Mouse (Mus musculus) liver, adult 2 months (tissue): ENCODE data around the gene Nfic. TPM values are rescaled to one million over a fixed set of nuclear protein-coding genes. Genes with fewer than 3 reads are reported as not detected.

Source experiments
- DNase-seq: peaks from one replicate; pipeline ENCODE4 v3.0.0-alpha.2; 2011; ENCODE audit warnings: low read depth, low spot score; ENCODE audit errors: extremely low read depth
- H3K27ac ChIP-seq: fragments of 200-500 bp; replicated peaks from 2 replicates; pipeline ENCODE4 v1.5.1; 2012; ENCODE audit warnings: low read depth, mild to moderate bottlenecking, control low read depth, inconsistent platforms, low read length; ENCODE audit not compliant: insufficient read depth
- H3K27me3 ChIP-seq: fragments of 200-500 bp; 2 replicates; pipeline ENCODE4 v1.6.1; 2012; ENCODE audit warnings: mild to moderate bottlenecking, moderate library complexity, low read length, inconsistent platforms; ENCODE audit not compliant: control insufficient read depth, insufficient read depth
- H3K36me3 ChIP-seq: fragments of 200-500 bp; 2 replicates; pipeline ENCODE4 v1.6.1; 2012; ENCODE audit warnings: low read length, inconsistent platforms; ENCODE audit not compliant: control insufficient read depth, insufficient read depth
- H3K4me1 ChIP-seq: fragments of 200-500 bp; 2 replicates; pipeline ENCODE4 v1.6.1; 2011; ENCODE audit warnings: low read length; ENCODE audit not compliant: control insufficient read depth, insufficient read depth
- H3K4me3 ChIP-seq: fragments of 200-500 bp; 2 replicates; pipeline ENCODE4 v1.5.1; 2011; ENCODE audit warnings: low read depth, mild to moderate bottlenecking, control low read depth, low read length, moderate library complexity; ENCODE audit not compliant: insufficient read depth
- H3K79me2 ChIP-seq: fragments of 200-500 bp; 2 replicates; pipeline ENCODE4 v1.6.1; 2012; ENCODE audit warnings: inconsistent platforms, mild to moderate bottlenecking, low read length, moderate library complexity; ENCODE audit not compliant: control insufficient read depth, insufficient read depth
- H3K9ac ChIP-seq: fragments of 200-500 bp; 2 replicates; pipeline ENCODE4 v1.6.1; 2012; ENCODE audit warnings: low read depth, mild to moderate bottlenecking, control low read depth, inconsistent platforms, low read length
- CTCF ChIP-seq: fragments of 200-500 bp; IDR thresholded peaks from 2 replicates; pipeline ENCODE4 v1.5.1; 2011; ENCODE audit warnings: low read depth, low read length, control low read depth
- POLR2A ChIP-seq: fragments of 200-500 bp; IDR thresholded peaks from 2 replicates; pipeline ENCODE4 v1.6.1; 2011; ENCODE audit warnings: low read length, control low read depth; ENCODE audit not compliant: insufficient read depth; ENCODE audit errors: extremely low read depth
- WGBS: fragments of 180-500 bp; shearing (Covaris S2); methylation state at CpG from one replicate; pipeline ENCODE4 v1.1.7; 2018; 5-methylcytosine and 5-hydroxymethylcytosine counted together
- polyA plus RNA-seq: library from polyadenylated mRNA; depleted of rRNA; stranded (reverse); fragments of >200 nt; gene quantifications from 2 replicates; pipeline ENCODE4 v1.2.3, GENCODE M21; 2012
- total RNA-seq: library from RNA; depleted of rRNA; stranded (reverse); fragments of >200 nt; gene quantifications from 2 replicates; pipeline ENCODE4 v1.2.3, GENCODE M21; 2014

Gene Nfic
- total and polyA plus RNA-seq, 2 experiments, result 7.4 to 32.8 TPM

DNA sequence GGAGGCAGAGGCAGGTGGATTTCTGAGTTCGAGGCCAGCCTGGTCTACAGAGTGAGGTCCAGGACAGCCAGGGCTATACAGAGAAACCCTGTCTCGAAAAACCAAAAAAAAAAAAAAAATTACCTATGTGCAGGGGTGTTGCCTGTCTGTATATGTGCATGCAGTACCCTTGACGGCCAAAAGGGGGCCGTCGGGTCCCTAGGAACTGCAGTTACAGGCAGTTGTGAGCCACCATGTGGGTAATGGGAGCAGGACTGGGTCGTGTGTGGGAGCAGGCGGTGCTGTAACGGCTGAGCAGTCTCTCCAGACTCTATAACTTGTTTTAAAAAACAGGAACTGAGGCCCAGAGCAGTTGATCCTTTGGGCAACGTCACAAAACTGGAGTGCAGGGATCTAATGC, 28.5 kb upstream of the Nfic start:
- Histone ChIP-seq H3K27ac (no peak overlapping the region), H3K9ac (no peak overlapping the region), H3K4me3 (no peak overlapping the region), H3K36me3 (0 out of 2 replicates have a peak, but pooled peaks cover 2% of the 10 kb centered on the region), H3K4me1 (no peaks in the 10 kb centered on the region; the same call in 1 of the 2 replicates), H3K27me3 (peaks cover 7% of the 10 kb centered on the region; the same call in 1 of the 2 replicates), H3K79me2 (no peaks in the 10 kb centered on the region)
- 23% methylated on average over 9 of the region's 9 CpGs for WGBS
- TF ChIP-seq POLR2A (no peak), CTCF (peak; percentile 70)
- DNase-seq, result no peak

DNA sequence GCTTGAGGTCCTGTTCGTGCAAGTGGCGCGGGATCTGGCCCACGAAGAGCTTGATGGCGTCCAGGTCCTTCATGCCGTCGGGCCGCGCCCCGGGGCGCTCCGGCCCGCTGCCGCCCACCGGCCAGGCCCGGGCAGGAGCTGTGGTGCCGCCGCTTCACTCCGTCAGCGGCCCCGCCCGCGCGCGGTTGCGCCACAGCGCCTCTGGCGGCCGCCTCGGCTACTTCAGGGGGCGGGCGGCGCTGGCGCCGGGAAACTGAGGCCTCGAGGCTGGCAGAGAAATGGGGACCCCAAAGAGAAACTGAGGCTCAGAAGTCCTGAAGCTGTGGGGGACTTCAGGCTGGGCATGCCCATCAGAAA, 27.1 kb upstream of the Nfic start, which contains the start of gene Celf5:
Celf5 (minus strand) TSS at position 177 of the 357 bp plus-strand sequence.
- Histone ChIP-seq H3K79me2 (no peaks in the 10 kb centered on the region), H3K4me3 (peak within 1 kb of the TSS; percentile 56), H3K27me3 (peaks cover 13% of the 10 kb centered on the region; the same call in 1 of the 2 replicates), H3K4me1 (no peaks in the 10 kb centered on the region; the same call in 1 of the 2 replicates), H3K27ac (no peak within 1 kb of the TSS), H3K36me3 (0 out of 2 replicates have a peak, but pooled peaks cover 2% of the 10 kb centered on the region), H3K9ac (peak within 1 kb of the TSS; percentile 75)
- under 1% methylated on average over 36 of the region's 36 CpGs for WGBS
- DNase-seq, result no peak
- TF ChIP-seq CTCF, result peak; percentile 72
- TF ChIP-seq POLR2A, result no peak

DNA sequence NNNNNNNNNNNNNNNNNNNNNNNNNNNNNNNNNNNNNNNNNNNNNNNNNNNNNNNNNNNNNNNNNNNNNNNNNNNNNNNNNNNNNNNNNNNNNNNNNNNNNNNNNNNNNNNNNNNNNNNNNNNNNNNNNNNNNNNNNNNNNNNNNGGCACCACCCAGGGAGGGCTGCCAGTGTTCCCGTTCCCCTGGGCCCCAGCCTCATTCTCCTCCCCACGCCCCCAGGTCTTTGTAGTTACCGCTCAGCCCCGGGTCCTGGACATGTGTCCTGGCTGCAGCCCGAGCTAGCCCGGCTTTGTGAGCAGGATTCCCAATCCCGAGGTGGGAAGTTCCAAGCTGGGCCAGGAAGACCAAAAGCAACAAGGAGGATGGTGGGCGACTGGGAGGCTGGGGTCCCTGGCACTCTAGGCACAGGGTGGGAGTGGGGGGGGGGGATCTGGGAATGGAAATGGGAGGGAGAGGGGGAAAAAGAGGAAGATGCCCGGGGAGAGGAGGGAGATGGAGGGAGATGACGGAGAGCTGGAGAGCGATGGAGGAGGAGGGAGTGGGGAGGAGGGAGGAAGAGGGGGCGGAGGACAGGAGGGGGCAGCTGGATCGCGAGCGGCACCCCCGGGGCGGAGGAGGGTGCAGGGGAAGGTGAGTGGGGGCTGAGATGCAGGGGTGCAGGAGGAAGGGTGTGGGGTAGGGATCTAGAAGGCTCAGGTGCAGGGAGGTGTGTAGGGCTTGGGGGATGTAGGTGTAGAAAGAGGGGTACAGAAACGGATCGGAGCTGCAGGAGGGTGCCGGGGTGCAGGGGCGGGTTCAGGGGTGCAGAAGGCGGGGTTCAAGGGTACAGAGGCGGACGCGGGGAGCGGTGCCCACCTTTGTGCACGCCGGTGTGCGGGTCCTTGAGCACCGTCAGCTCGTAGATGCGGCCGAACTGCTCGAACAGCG, 26.4 kb upstream of the Nfic start:
- Histone ChIP-seq H3K9ac (peak overlapping the region; percentile 75), H3K27ac (no peak overlapping the region), H3K4me1 (no peaks in the 10 kb centered on the region; the same call in 1 of the 2 replicates), H3K79me2 (no peaks in the 10 kb centered on the region), H3K4me3 (peak overlapping the region; percentile 56), H3K36me3 (no peaks in the 10 kb centered on the region), H3K27me3 (peaks cover 15% of the 10 kb centered on the region; the same call in 1 of the 2 replicates)
- TF ChIP-seq POLR2A, result no peak
- TF ChIP-seq CTCF, result no peak
- DNase-seq, result no peak
- WGBS, result 9% methylated on average over 33 of the region's 35 CpGs

DNA sequence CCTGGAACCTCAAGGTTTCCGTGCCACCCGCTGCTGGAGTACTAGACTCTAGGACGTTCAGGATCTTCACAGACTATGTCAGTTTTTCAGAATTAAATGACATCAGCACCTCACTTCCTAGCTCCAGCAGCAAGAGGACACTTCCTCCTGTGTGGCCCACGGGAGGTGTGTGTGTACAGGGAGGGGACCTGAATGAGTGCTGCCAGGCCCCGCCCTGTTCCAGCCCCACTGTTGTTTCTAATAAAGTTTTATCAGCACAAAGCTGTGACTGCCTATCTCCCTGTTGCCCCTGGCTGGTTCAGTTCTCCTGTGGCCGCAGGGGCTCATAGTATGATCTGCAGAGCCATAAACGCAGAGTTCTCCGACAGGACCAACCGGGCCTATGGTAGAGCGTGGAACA, 19.0 kb upstream of the Nfic start:
- H3K4me1 ChIP-seq, result no peaks in the 10 kb centered on the region
- DNase-seq, result no peak
- H3K9ac ChIP-seq, result no peak overlapping the region
- peaks cover 21% of the 10 kb centered on the region for H3K27me3 ChIP-seq
- TF ChIP-seq CTCF, result no peak
- no peak for TF ChIP-seq POLR2A
- no peaks in the 10 kb centered on the region for H3K36me3 ChIP-seq
- H3K4me3 ChIP-seq, result no peak overlapping the region
- 72% methylated on average over 10 of the region's 10 CpGs for WGBS
- H3K79me2 ChIP-seq, result no peaks in the 10 kb centered on the region
- H3K27ac ChIP-seq, result no peak overlapping the region

DNA sequence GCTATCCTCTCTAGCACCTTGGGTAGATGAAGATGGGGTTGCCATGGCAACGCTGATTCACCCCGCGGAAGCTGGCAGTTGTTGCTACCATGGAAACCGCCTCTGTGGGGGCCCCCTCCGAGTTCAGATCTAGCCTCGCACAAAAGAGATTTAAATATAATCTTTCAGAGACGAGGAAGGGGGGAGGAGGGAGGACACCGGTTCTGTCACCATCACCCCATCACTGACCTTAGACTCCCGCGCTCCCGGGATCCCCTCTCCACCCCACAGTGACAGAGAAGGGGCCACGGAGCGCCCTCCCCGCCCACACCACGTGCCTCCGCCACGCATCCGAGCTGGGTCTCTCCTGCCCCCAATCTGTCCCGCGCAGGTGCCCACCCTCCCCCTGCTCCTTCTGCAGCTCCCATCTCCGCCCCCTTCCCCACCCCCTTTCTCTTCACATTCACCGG, 17.6 kb upstream of the Nfic start:
- H3K27me3 ChIP-seq, result peaks cover 15% of the 10 kb centered on the region
- no peaks in the 10 kb centered on the region for H3K36me3 ChIP-seq
- DNase-seq, result no peak
- TF ChIP-seq POLR2A (no peak), CTCF (no peak)
- 8% methylated on average over 22 of the region's 22 CpGs for WGBS
- H3K79me2 ChIP-seq, result no peaks in the 10 kb centered on the region
- H3K27ac ChIP-seq, result no peak overlapping the region
- no peak overlapping the region for H3K4me3 ChIP-seq
- no peaks in the 10 kb centered on the region for H3K4me1 ChIP-seq
- no peak overlapping the region for H3K9ac ChIP-seq
